Mouse (Mus musculus): ENCODE measurements around the gene Rpap2. TPM values are rescaled to one million over a fixed set of nuclear protein-coding genes. Genes with fewer than 3 reads are reported as not detected.

Rpap2 gene
- polyA plus RNA-seq, 1 experiment from 2014 or later, result 21.1 TPM

- Histone ChIP-seq H3K4me3 (ENCODE audit: low read depth, low read length) (no peak overlapping the region), H3K9me3 (ENCODE audit: control insufficient read depth, low read length) (no peaks in the 10 kb centered on the region), H3K27ac (ENCODE audit: low read depth, low read length) (no peak overlapping the region), H3K36me3 (ENCODE audit: control insufficient read depth, insufficient read depth, low read length) (no peaks in the 10 kb centered on the region), H3K9ac (ENCODE audit: low read length) (no peak overlapping the region), H3K4me2 (ENCODE audit: low read depth, low read length, severe bottlenecking) (no peak overlapping the region), H3K4me1 (replicated peaks; ENCODE audit: control insufficient read depth, insufficient read depth, low read length) (no peaks in the 10 kb centered on the region), H3K27me3 (ENCODE audit: control insufficient read depth, insufficient read depth, low read length) (no peaks in the 10 kb centered on the region)
- no peak for DNase-seq (ENCODE audit: low spot score)
- ATAC-seq (replicated peaks; ENCODE audit: low FRiP score), result no peak
- 89% methylated on average over 3 of the region's 3 CpGs for WGBS
Observed at GRCm38 (mm10) chr5:107695019-107695418, 97.8 kb downstream of the Rpap2 start.

- no peak for DNase-seq (ENCODE audit: low spot score)
- no peaks in the 10 kb centered on the region for H3K9me3 ChIP-seq (ENCODE audit: control insufficient read depth, low read length)
- no peak for ATAC-seq (replicated peaks; ENCODE audit: low FRiP score)
- H3K36me3 ChIP-seq (ENCODE audit: control insufficient read depth, insufficient read depth, low read length), result no peaks in the 10 kb centered on the region
- H3K4me2 ChIP-seq (ENCODE audit: low read depth, low read length, severe bottlenecking), result no peak overlapping the region
- H3K27ac ChIP-seq (ENCODE audit: low read depth, low read length), result no peak overlapping the region
- H3K4me1 ChIP-seq (replicated peaks; ENCODE audit: control insufficient read depth, insufficient read depth, low read length), result no peaks in the 10 kb centered on the region
- H3K4me3 ChIP-seq (ENCODE audit: low read depth, low read length), result no peak overlapping the region
- H3K9ac ChIP-seq (ENCODE audit: low read length), result no peak overlapping the region
- H3K27me3 ChIP-seq (ENCODE audit: control insufficient read depth, insufficient read depth, low read length), result no peaks in the 10 kb centered on the region
- 88% methylated on average over 8 of the region's 8 CpGs for WGBS
Observed at GRCm38 (mm10) chr5:107698888-107699287, 101.7 kb downstream of the Rpap2 start.

GRCm38 (mm10) chr5:107700873-107701272 is 103.7 kb downstream of the Rpap2 start:
- ATAC-seq (replicated peaks; ENCODE audit: low FRiP score) (no peak), DNase-seq (ENCODE audit: low spot score) (no peak)
- Histone ChIP-seq H3K27ac (ENCODE audit: low read depth, low read length) (no peak overlapping the region), H3K36me3 (ENCODE audit: control insufficient read depth, insufficient read depth, low read length) (no peaks in the 10 kb centered on the region), H3K4me3 (ENCODE audit: low read depth, low read length) (no peak overlapping the region), H3K4me2 (ENCODE audit: low read depth, low read length, severe bottlenecking) (no peak overlapping the region), H3K27me3 (ENCODE audit: control insufficient read depth, insufficient read depth, low read length) (no peaks in the 10 kb centered on the region), H3K9ac (ENCODE audit: low read length) (no peak overlapping the region), H3K4me1 (replicated peaks; ENCODE audit: control insufficient read depth, insufficient read depth, low read length) (no peaks in the 10 kb centered on the region), H3K9me3 (ENCODE audit: control insufficient read depth, low read length) (no peaks in the 10 kb centered on the region)
- 94% methylated on average over 10 of the region's 10 CpGs for WGBS

GRCm38 (mm10) chr5:107701658-107702057 is 104.5 kb downstream of the Rpap2 start:
- H3K9ac ChIP-seq (ENCODE audit: low read length), result no peak overlapping the region
- DNase-seq (ENCODE audit: low spot score), result no peak
- H3K9me3 ChIP-seq (ENCODE audit: control insufficient read depth, low read length), result no peaks in the 10 kb centered on the region
- no peak overlapping the region for H3K27ac ChIP-seq (ENCODE audit: low read depth, low read length)
- H3K36me3 ChIP-seq (ENCODE audit: control insufficient read depth, insufficient read depth, low read length), result no peaks in the 10 kb centered on the region
- 86% methylated on average over 9 of the region's 9 CpGs for WGBS
- ATAC-seq (replicated peaks; ENCODE audit: low FRiP score), result no peak
- H3K4me3 ChIP-seq (ENCODE audit: low read depth, low read length), result no peak overlapping the region
- H3K27me3 ChIP-seq (ENCODE audit: control insufficient read depth, insufficient read depth, low read length), result no peaks in the 10 kb centered on the region
- H3K4me2 ChIP-seq (ENCODE audit: low read depth, low read length, severe bottlenecking), result no peak overlapping the region
- H3K4me1 ChIP-seq (replicated peaks; ENCODE audit: control insufficient read depth, insufficient read depth, low read length), result no peaks in the 10 kb centered on the region

GRCm38 (mm10) chr5:107703207-107703763 is 106.1 kb downstream of the Rpap2 start:
- 92% methylated on average over 6 of the region's 6 CpGs for WGBS
- Histone ChIP-seq H3K27ac (ENCODE audit: low read depth, low read length) (no peak overlapping the region), H3K9ac (ENCODE audit: low read length) (no peak overlapping the region), H3K4me2 (ENCODE audit: low read depth, low read length, severe bottlenecking) (no peak overlapping the region), H3K4me1 (replicated peaks; ENCODE audit: control insufficient read depth, insufficient read depth, low read length) (no peaks in the 10 kb centered on the region), H3K36me3 (ENCODE audit: control insufficient read depth, insufficient read depth, low read length) (no peaks in the 10 kb centered on the region), H3K27me3 (ENCODE audit: control insufficient read depth, insufficient read depth, low read length) (no peaks in the 10 kb centered on the region), H3K4me3 (ENCODE audit: low read depth, low read length) (no peak overlapping the region), H3K9me3 (ENCODE audit: control insufficient read depth, low read length) (no peaks in the 10 kb centered on the region)
- no peak for DNase-seq (ENCODE audit: low spot score)
- ATAC-seq (replicated peaks; ENCODE audit: low FRiP score), result no peak

- no peaks in the 10 kb centered on the region for H3K9me3 ChIP-seq (ENCODE audit: control insufficient read depth, low read length)
- no peaks in the 10 kb centered on the region for H3K27me3 ChIP-seq (ENCODE audit: control insufficient read depth, insufficient read depth, low read length)
- H3K4me3 ChIP-seq (ENCODE audit: low read depth, low read length), result no peak overlapping the region
- DNase-seq (ENCODE audit: low spot score), result no peak
- H3K9ac ChIP-seq (ENCODE audit: low read length), result no peak overlapping the region
- 90% methylated on average over 4 of the region's 4 CpGs for WGBS
- H3K4me2 ChIP-seq (ENCODE audit: low read depth, low read length, severe bottlenecking), result no peak overlapping the region
- ATAC-seq (replicated peaks; ENCODE audit: low FRiP score), result no peak
- H3K36me3 ChIP-seq (ENCODE audit: control insufficient read depth, insufficient read depth, low read length), result no peaks in the 10 kb centered on the region
- H3K27ac ChIP-seq (ENCODE audit: low read depth, low read length), result no peak overlapping the region
- H3K4me1 ChIP-seq (replicated peaks; ENCODE audit: control insufficient read depth, insufficient read depth, low read length), result no peaks in the 10 kb centered on the region
Observed at GRCm38 (mm10) chr5:107705756-107706155, 108.6 kb downstream of the Rpap2 start.

- Histone ChIP-seq H3K9ac (ENCODE audit: low read length) (no peak overlapping the region), H3K9me3 (ENCODE audit: control insufficient read depth, low read length) (no peaks in the 10 kb centered on the region), H3K4me2 (ENCODE audit: low read depth, low read length, severe bottlenecking) (no peak overlapping the region), H3K36me3 (ENCODE audit: control insufficient read depth, insufficient read depth, low read length) (no peaks in the 10 kb centered on the region), H3K27me3 (ENCODE audit: control insufficient read depth, insufficient read depth, low read length) (no peaks in the 10 kb centered on the region), H3K4me1 (replicated peaks; ENCODE audit: control insufficient read depth, insufficient read depth, low read length) (no peaks in the 10 kb centered on the region), H3K4me3 (ENCODE audit: low read depth, low read length) (no peak overlapping the region), H3K27ac (ENCODE audit: low read depth, low read length) (no peak overlapping the region)
- ATAC-seq (replicated peaks; ENCODE audit: low FRiP score) (no peak), DNase-seq (ENCODE audit: low spot score) (no peak)
- WGBS, result 75% methylated on average over 1 of the region's 1 CpGs
Observed at GRCm38 (mm10) chr5:107706262-107706661, 109.1 kb downstream of the Rpap2 start.

GRCm38 (mm10) chr5:107708124-107708797 is 111.1 kb downstream of the Rpap2 start:
- Histone ChIP-seq H3K9me3 (ENCODE audit: control insufficient read depth, low read length) (no peaks in the 10 kb centered on the region), H3K9ac (ENCODE audit: low read length) (no peak overlapping the region), H3K4me3 (ENCODE audit: low read depth, low read length) (no peak overlapping the region), H3K36me3 (ENCODE audit: control insufficient read depth, insufficient read depth, low read length) (no peaks in the 10 kb centered on the region), H3K27me3 (ENCODE audit: control insufficient read depth, insufficient read depth, low read length) (no peaks in the 10 kb centered on the region), H3K4me1 (replicated peaks; ENCODE audit: control insufficient read depth, insufficient read depth, low read length) (no peaks in the 10 kb centered on the region), H3K27ac (ENCODE audit: low read depth, low read length) (no peak overlapping the region), H3K4me2 (ENCODE audit: low read depth, low read length, severe bottlenecking) (no peak overlapping the region)
- 89% methylated on average over 8 of the region's 8 CpGs for WGBS
- DNase-seq (ENCODE audit: low spot score) (no peak), ATAC-seq (replicated peaks; ENCODE audit: low FRiP score) (no peak)

Measured in forebrain, embryonic 11.5 days (tissue).